In genomic region chr9:43737871-43738292, GRCm38 (mm10) we compare ENCODE assay signal across 8 mouse cellular contexts. TPM values are rescaled to one million over a fixed set of nuclear protein-coding genes. Genes with fewer than 3 reads are reported as not detected.
A peak's percentile ranks its signal among the peaks of the same experiment; 100 is the strongest.
DNase-seq lines count a peak whose midpoint lies in the region; ATAC-seq lines count a peak whose summit lies in the region.

No protein-coding gene starts in this region.

- H3K4me2 ChIP-seq in kidney, embryonic 14.5 days (replicated peaks; ENCODE audit: low read depth, low read length), result peak overlapping the region; percentile 27
- H3K4me2 ChIP-seq in hindbrain, embryonic 12.5 days (replicated peaks), result peak overlapping the region; percentile 42
- H3K4me2 ChIP-seq in stomach, embryonic 14.5 days (replicated peaks; ENCODE audit: low read depth, low read length), result peak overlapping the region; percentile 22; the same call in 1 of the 2 replicates

- WGBS in kidney, embryonic 14.5 days, result under 1% methylated on average over 12 of the region's 12 CpGs
- 0% methylated on average over 12 of the region's 12 CpGs for WGBS in hindbrain, embryonic 12.5 days
- 0% methylated on average over 12 of the region's 12 CpGs for WGBS in stomach, embryonic 14.5 days

- no peak overlapping the region; the same call in 1 of the 2 replicates for H3K4me3 ChIP-seq in kidney, embryonic 14.5 days (ENCODE audit: low read length)
- H3K4me3 ChIP-seq in hindbrain, embryonic 12.5 days, result 0 out of 2 replicates have a peak overlapping the region, but pooled peaks have one; percentile 2
- no peak overlapping the region for H3K4me3 ChIP-seq in stomach, embryonic 14.5 days (ENCODE audit: low read depth, low read length)

- H3K4me1 ChIP-seq in kidney, embryonic 14.5 days (ENCODE audit: control insufficient read depth, insufficient read depth, low read length), result peaks cover 17% of the 10 kb centered on the region; the same call in 1 of the 2 replicates
- H3K4me1 ChIP-seq in hindbrain, embryonic 12.5 days, result peaks cover 30% of the 10 kb centered on the region
- H3K4me1 ChIP-seq in stomach, embryonic 14.5 days (ENCODE audit: control insufficient read depth, insufficient read depth, low read length), result peaks cover 11% of the 10 kb centered on the region; the same call in 1 of the 2 replicates

- no peak overlapping the region for H3K9ac ChIP-seq in kidney, embryonic 14.5 days (ENCODE audit: low read depth, low read length)
- no peak overlapping the region for H3K9ac ChIP-seq in hindbrain, embryonic 12.5 days
- H3K9ac ChIP-seq in stomach, embryonic 14.5 days (replicated peaks; ENCODE audit: low read depth, low read length), result no peak overlapping the region

- peaks cover 3% of the 10 kb centered on the region; the same call in 1 of the 2 replicates for H3K27me3 ChIP-seq in kidney, embryonic 14.5 days (ENCODE audit: control insufficient read depth, insufficient read depth, low read length)
- H3K27me3 ChIP-seq in hindbrain, embryonic 12.5 days, result peaks cover 4% of the 10 kb centered on the region; the same call in 1 of the 2 replicates
- no peaks in the 10 kb centered on the region for H3K27me3 ChIP-seq in stomach, embryonic 14.5 days (ENCODE audit: control insufficient read depth, insufficient read depth, low read length)

- no peak for DNase-seq in kidney, adult 11 months
- DNase-seq in lung, adult 18-20 months, result peak; percentile 80 to 87
- DNase-seq in T-cell, adult 2 months (ENCODE audit: low spot score), result no peak
- DNase-seq in gastrocnemius, postnatal 4 days (ENCODE audit: low spot score in 2 of 2), result no peak
- no peak for DNase-seq in right cerebral cortex, postnatal 4 days

- no peaks in the 10 kb centered on the region for H3K36me3 ChIP-seq in kidney, embryonic 14.5 days (ENCODE audit: control insufficient read depth, insufficient read depth, low read length)
- no peaks in the 10 kb centered on the region for H3K36me3 ChIP-seq in hindbrain, embryonic 12.5 days
- H3K36me3 ChIP-seq in stomach, embryonic 14.5 days (ENCODE audit: control insufficient read depth, insufficient read depth, low read length), result no peaks in the 10 kb centered on the region

- no peak overlapping the region for H3K27ac ChIP-seq in kidney, embryonic 14.5 days (ENCODE audit: low read depth, low read length)
- peak overlapping the region; percentile 23; the same call in 1 of the 2 replicates for H3K27ac ChIP-seq in hindbrain, embryonic 12.5 days
- no peak overlapping the region for H3K27ac ChIP-seq in stomach, embryonic 14.5 days (ENCODE audit: low read length)

- H3K9me3 ChIP-seq in kidney, embryonic 14.5 days (ENCODE audit: control insufficient read depth, low read length), result no peaks in the 10 kb centered on the region
- H3K9me3 ChIP-seq in hindbrain, embryonic 12.5 days (replicated peaks), result no peaks in the 10 kb centered on the region
- H3K9me3 ChIP-seq in stomach, embryonic 14.5 days (ENCODE audit: control insufficient read depth, low read depth, low read length), result no peaks in the 10 kb centered on the region

- ATAC-seq in kidney, embryonic 14.5 days (ENCODE audit: low FRiP score, low TSS enrichment), result peak; percentile 51
- no peak for ATAC-seq in hindbrain, embryonic 12.5 days (ENCODE audit: low FRiP score)
- peak; percentile 64; the same call in 1 of the 2 replicates for ATAC-seq in stomach, embryonic 14.5 days (ENCODE audit: insufficient number of reproducible peaks, insufficient read depth, low FRiP score, low read depth)

RNA-seq across cellular contexts. Expression of gene Nectin1, which starts 5.9 kb away (rescaled TPM):
- 6.5 and 6.8 TPM in 2 replicates for polyA plus RNA-seq in kidney, embryonic 14.5 days (2014; fragmentation: Nextera tagmentation; extraction: Ambion mirVana)
- polyA plus RNA-seq in hindbrain, embryonic 12.5 days (2016; fragmentation: Nextera tagmentation; extraction: Ambion mirVana), result 12.9 and 13.0 TPM in 2 replicates
- 10.5 and 11.1 TPM in 2 replicates for polyA plus RNA-seq in stomach, embryonic 14.5 days (2014; fragmentation: Nextera tagmentation; extraction: Ambion mirVana)
- 10 to 100 TPM; 16.0 to 16.4 TPM for total RNA-seq in gastrocnemius, postnatal 4 days (2021)

Comparison
In these comparisons a context has a peak if more than half of its experiments do, and no peak if none do; other contexts are left out.
1. DNase-seq: peak in lung, adult 18-20 months (2 of 2); none in kidney, adult 11 months (single experiment), T-cell, adult 2 months (single experiment), gastrocnemius, postnatal 4 days (0 of 2) and right cerebral cortex, postnatal 4 days (single experiment).
2. Peak in every context shown above with its lines, with median percentiles within 50 percentile points of each other: H3K4me2 ChIP-seq.